Mouse (Mus musculus): ENCODE data around the gene Incenp. TPM values are rescaled to one million over a fixed set of nuclear protein-coding genes. Genes with fewer than 3 reads are reported as not detected.
"Not testable (repeated sequence)": the region's sequence is repeated elsewhere in the genome, so short reads cannot be mapped to it uniquely, and the experiment has no call there.

Gene Incenp
- total and polyA plus RNA-seq, 3 experiments: 91.0 to 216 TPM; not detected in 1

GRCm38 (mm10) chr19:9911314-9911754 lies 12.0 kb upstream of the Incenp start (continued):
- TF ChIP-seq MYC (IDR thresholded peaks at IDR 0.05; ENCODE audit: low read depth, low read length): 0 out of 2 replicates have a peak, but pooled peaks have one; percentile 35
- peak; percentile 47; the same call in 1 of the 2 replicates for TF ChIP-seq MAZ (IDR thresholded peaks at IDR 0.05; ENCODE audit: low read depth, low read length)
- 0 out of 2 replicates have a peak, but pooled peaks have one; percentile 25 for TF ChIP-seq JUND (IDR thresholded peaks at IDR 0.05; ENCODE audit: low read depth, low read length)
- TF ChIP-seq SMC3 (IDR thresholded peaks at IDR 0.05; ENCODE audit: low read depth, low read length): peak; percentile 78
- TF ChIP-seq ELF1 (IDR thresholded peaks at IDR 0.05; ENCODE audit: low read depth, low read length): peak; percentile 88
- TF ChIP-seq TAL1 (IDR thresholded peaks at IDR 0.05; ENCODE audit: low read length): no peak
- TF ChIP-seq POLR2A (IDR thresholded peaks at IDR 0.05; ENCODE audit: control insufficient read depth in 1 of 2, insufficient read depth in 1 of 2, low read depth in 1 of 2, low read length in 2 of 2, poor library complexity in 1 of 2): no peak; a peak in 1 of 4 replicates
- peak; percentile 37; the same call in 1 of the 2 replicates for TF ChIP-seq MXI1 (IDR thresholded peaks at IDR 0.05; ENCODE audit: low read depth, low read length)
- TF ChIP-seq RAD21 (IDR thresholded peaks at IDR 0.05; ENCODE audit: low read depth, low read length): peak; percentile 79
- no peak for TF ChIP-seq POLR2AphosphoS5 (IDR thresholded peaks at IDR 0.05; ENCODE audit: borderline replicate concordance, low read depth, low read length)
- no peak for TF ChIP-seq E2F4 (IDR thresholded peaks at IDR 0.05; ENCODE audit: borderline replicate concordance, low read depth, low read length)
- no peak for TF ChIP-seq ZNF384 (IDR thresholded peaks at IDR 0.05; ENCODE audit: low read depth, low read length)
- peak; percentile 63 for TF ChIP-seq ZC3H11A (IDR thresholded peaks at IDR 0.05; ENCODE audit: low read depth, low read length)
- peak; percentile 65 to 92 (median 75) for TF ChIP-seq CTCF (IDR thresholded peaks at IDR 0.05 in 2 of 3, conservative IDR thresholded peaks at IDR 0.05 in 1 of 3; ENCODE audit: control insufficient read depth in 1 of 3, insufficient read depth in 1 of 3, low read depth in 2 of 3, low read length in 3 of 3, poor library complexity in 1 of 3, severe bottlenecking in 1 of 3)
- TF ChIP-seq CHD2 (IDR thresholded peaks at IDR 0.05; ENCODE audit: low read length): no peak
- TF ChIP-seq CHD1 (IDR thresholded peaks at IDR 0.05; ENCODE audit: low read depth, low read length): no peak
- no peak for TF ChIP-seq MYB (IDR thresholded peaks at IDR 0.05; ENCODE audit: low read depth, low read length)
- TF ChIP-seq UBTF (IDR thresholded peaks at IDR 0.05; ENCODE audit: borderline replicate concordance, insufficient read depth, low read depth, low read length): no peak
- no peak for TF ChIP-seq ZKSCAN1 (IDR thresholded peaks at IDR 0.05; ENCODE audit: low read depth, low read length)
- no peak for TF ChIP-seq EP300 (IDR thresholded peaks at IDR 0.05; ENCODE audit: low read depth in 1 of 2, low read length in 2 of 2)
- TF ChIP-seq USF1 (IDR thresholded peaks at IDR 0.05; ENCODE audit: low read depth, low read length): no peak
- no peak for TF ChIP-seq ZMIZ1 (IDR thresholded peaks at IDR 0.05; ENCODE audit: low read depth, low read length)
- TF ChIP-seq SIN3A (IDR thresholded peaks at IDR 0.05; ENCODE audit: low read length): peak; percentile 71
- no peak for TF ChIP-seq NRF1 (IDR thresholded peaks at IDR 0.05; ENCODE audit: insufficient read depth, low read depth, low read length, poor library complexity, severe bottlenecking)

GRCm38 (mm10) chr19:9909351-9909750 lies 10.0 kb upstream of the Incenp start:
- DNase-seq (ENCODE audit: low read depth, low spot score): no peak
- Histone ChIP-seq H3K27me3 (ENCODE audit: control insufficient read depth in 1 of 2, insufficient read depth in 2 of 2, low read length in 2 of 2) (no peaks in the 10 kb centered on the region), H3K27ac (ENCODE audit: control insufficient read depth, low read depth, low read length) (no peak overlapping the region), H3K4me1 (ENCODE audit: control insufficient read depth in 1 of 2, insufficient read depth in 2 of 2, low read length in 2 of 2) (peaks cover 0 to 3% of the 10 kb centered on the region in 2 experiments; a peak in 3 of 4 replicates), H3K9me3 (replicated peaks; ENCODE audit: insufficient read depth, low read length) (no peaks in the 10 kb centered on the region), H3K79me2 (ENCODE audit: control insufficient read depth, insufficient read depth, low read length, poor library complexity) (no peaks in the 10 kb centered on the region), H3K4me3 (ENCODE audit: control insufficient read depth in 1 of 2, insufficient read depth in 1 of 2, low read depth in 2 of 2, low read length in 2 of 2) (no peak overlapping the region), H3K9ac (ENCODE audit: control insufficient read depth, low read depth, low read length, poor library complexity, severe bottlenecking) (no peak overlapping the region), H3K36me3 (ENCODE audit: control insufficient read depth in 1 of 2, insufficient read depth in 2 of 2, low read length in 2 of 2) (no peaks in the 10 kb centered on the region; a peak in 1 of 4 replicates)
- TF ChIP-seq MYC (IDR thresholded peaks at IDR 0.05; ENCODE audit: low read depth, low read length): no peak
- TF ChIP-seq CHD1 (IDR thresholded peaks at IDR 0.05; ENCODE audit: low read depth, low read length): no peak
- TF ChIP-seq TAL1 (IDR thresholded peaks at IDR 0.05; ENCODE audit: low read length): no peak
- TF ChIP-seq ZNF384 (IDR thresholded peaks at IDR 0.05; ENCODE audit: low read depth, low read length): no peak
- TF ChIP-seq UBTF (IDR thresholded peaks at IDR 0.05; ENCODE audit: borderline replicate concordance, insufficient read depth, low read depth, low read length): no peak
- TF ChIP-seq POLR2AphosphoS5 (IDR thresholded peaks at IDR 0.05; ENCODE audit: borderline replicate concordance, low read depth, low read length): no peak
- no peak for TF ChIP-seq ZMIZ1 (IDR thresholded peaks at IDR 0.05; ENCODE audit: low read depth, low read length)
- no peak for TF ChIP-seq POLR2A (IDR thresholded peaks at IDR 0.05; ENCODE audit: control insufficient read depth in 1 of 2, insufficient read depth in 1 of 2, low read depth in 1 of 2, low read length in 2 of 2, poor library complexity in 1 of 2)
- TF ChIP-seq KAT2A (conservative IDR thresholded peaks at IDR 0.05; ENCODE audit: low read depth, low read length): no peak
- TF ChIP-seq MAFK (IDR thresholded peaks at IDR 0.05; ENCODE audit: borderline replicate concordance, low read depth, low read length): no peak
- TF ChIP-seq E2F4 (IDR thresholded peaks at IDR 0.05; ENCODE audit: borderline replicate concordance, low read depth, low read length): no peak
- no peak for TF ChIP-seq POLR2AphosphoS2 (IDR thresholded peaks at IDR 0.05; ENCODE audit: low read length)

- not testable (repeated sequence) for H3K4me3 ChIP-seq (ENCODE audit: control insufficient read depth in 1 of 2, insufficient read depth in 1 of 2, low read depth in 2 of 2, low read length in 2 of 2); H3K9ac ChIP-seq (ENCODE audit: control insufficient read depth, low read depth, low read length, poor library complexity, severe bottlenecking); H3K9me3 ChIP-seq (replicated peaks; ENCODE audit: insufficient read depth, low read length); H3K27me3 ChIP-seq (ENCODE audit: control insufficient read depth in 1 of 2, insufficient read depth in 2 of 2, low read length in 2 of 2); H3K27ac ChIP-seq (ENCODE audit: control insufficient read depth, low read depth, low read length); DNase-seq (ENCODE audit: low read depth, low spot score)
- peaks cover 0 to 24% of the 10 kb centered on the region in 2 experiments; a peak in 3 of 4 replicates for H3K4me1 ChIP-seq (ENCODE audit: control insufficient read depth in 1 of 2, insufficient read depth in 2 of 2, low read length in 2 of 2)
- H3K79me2 ChIP-seq (ENCODE audit: control insufficient read depth, insufficient read depth, low read length, poor library complexity): peaks cover 35% of the 10 kb centered on the region
- H3K36me3 ChIP-seq (ENCODE audit: control insufficient read depth in 1 of 2, insufficient read depth in 2 of 2, low read length in 2 of 2): peaks cover 0 to 25% of the 10 kb centered on the region in 2 experiments; a peak in 2 of 4 replicates
Measured at GRCm38 (mm10) chr19:9900696-9901095, 1.3 kb upstream of the Incenp start.
